Mouse (Mus musculus): ENCODE measurements around the gene Fcnb. TPM values are rescaled to one million over a fixed set of nuclear protein-coding genes. Genes with fewer than 3 reads are reported as not detected.

Gene Fcnb
- total RNA-seq (2021) = not detected

DNA sequence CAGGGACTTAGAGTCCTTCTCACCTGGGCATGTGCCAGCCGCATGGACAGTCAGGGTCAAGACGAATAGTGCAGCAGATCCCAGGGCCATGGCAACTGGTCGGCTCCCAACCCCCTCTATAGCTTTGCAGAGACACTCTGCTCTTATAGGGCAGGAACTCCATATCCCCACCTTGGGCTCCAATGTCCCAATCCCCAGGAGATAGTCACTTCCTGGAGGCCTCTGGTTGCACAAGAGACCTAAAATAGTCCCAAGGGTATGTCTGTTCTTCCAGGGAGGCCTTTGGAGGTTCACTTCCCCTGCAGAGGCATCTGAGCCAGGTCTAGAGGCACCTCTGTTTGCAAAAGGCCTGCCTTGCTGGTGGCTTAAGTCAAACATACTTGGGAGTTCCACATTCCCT, at the start of gene Fcnb:
Gene Fcnb (minus strand): TSS at position 118 of the 400 bp plus-strand sequence.
- no peak for DNase-seq (ENCODE audit: extremely low spot score in 1 of 2, low spot score in 1 of 2)

DNA sequence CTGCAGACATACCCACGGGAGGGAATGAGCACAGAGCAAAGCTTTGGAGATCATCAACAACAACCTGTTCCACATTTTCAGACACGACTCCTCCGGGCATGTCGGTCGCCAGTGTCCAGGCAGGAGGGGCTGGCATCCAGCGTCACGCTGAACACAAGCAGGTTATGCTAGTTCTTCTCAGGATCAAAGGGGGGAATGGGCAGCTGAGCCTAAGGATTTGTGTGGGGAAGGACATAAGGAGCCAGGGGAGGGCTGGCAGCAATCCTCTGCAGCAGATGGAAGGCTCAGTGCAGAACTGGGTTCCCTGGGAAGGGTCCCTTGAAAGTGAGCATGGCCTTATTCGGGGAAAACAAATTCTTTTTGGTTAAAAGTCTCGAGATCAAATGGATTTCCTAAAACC, 49.1 kb upstream of the Fcnb start:
- DNase-seq (ENCODE audit: extremely low spot score in 1 of 2, low spot score in 1 of 2) = no peak

DNA sequence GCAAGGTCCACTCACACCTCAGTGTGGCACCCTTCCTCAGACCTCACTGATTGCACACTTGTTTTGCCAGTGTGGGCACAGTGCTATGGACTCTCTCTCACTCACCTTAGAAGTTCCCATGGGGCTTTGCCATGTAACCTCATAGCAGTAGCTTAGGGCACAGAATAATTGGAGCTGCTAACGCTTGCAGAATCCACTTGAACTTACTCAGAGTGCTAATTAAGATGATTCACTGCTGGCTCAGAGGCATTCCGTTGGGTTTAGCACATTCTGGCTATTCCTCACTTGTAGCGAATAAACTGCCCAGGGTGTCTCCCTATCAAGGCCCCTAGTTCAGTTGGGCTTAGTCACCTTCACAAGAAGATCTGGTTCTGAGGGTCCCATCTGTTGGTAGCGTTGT, 47.4 kb upstream of the Fcnb start:
- no peak for DNase-seq (ENCODE audit: extremely low spot score in 1 of 2, low spot score in 1 of 2)

DNA sequence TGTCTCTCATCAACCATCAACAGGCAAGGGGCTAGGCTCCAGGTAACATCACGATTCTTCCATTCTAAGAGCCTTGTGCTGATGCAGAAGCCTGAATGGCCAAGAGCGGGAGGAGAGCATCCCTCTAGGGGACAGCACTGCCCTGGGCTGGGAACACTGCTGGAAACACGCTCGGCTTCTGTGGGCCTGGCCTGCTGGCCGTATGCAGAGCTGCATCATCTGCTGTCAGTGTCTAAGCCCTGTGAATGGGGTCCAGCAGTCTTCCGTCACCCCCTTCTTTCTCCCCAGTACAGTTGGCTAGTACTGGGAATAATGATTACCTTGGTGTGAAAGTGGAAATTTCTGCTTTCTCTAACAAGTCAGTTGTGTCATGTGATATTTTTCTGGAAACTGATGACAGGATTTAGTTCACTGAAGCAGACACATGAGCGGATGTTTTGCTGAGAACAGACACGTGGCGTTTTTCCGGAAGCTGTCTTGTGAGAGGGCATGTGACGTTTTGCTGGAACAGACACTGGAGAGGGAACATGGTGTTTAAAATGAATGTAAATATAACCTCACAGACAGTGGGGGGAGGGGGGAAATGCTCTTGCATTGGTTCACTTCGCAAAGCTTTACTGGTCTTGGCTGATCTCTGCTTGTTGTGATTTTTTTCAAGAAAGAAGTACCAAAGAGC, 42.2 kb upstream of the Fcnb start:
- DNase-seq (ENCODE audit: extremely low spot score in 1 of 2, low spot score in 1 of 2) = no peak

DNA sequence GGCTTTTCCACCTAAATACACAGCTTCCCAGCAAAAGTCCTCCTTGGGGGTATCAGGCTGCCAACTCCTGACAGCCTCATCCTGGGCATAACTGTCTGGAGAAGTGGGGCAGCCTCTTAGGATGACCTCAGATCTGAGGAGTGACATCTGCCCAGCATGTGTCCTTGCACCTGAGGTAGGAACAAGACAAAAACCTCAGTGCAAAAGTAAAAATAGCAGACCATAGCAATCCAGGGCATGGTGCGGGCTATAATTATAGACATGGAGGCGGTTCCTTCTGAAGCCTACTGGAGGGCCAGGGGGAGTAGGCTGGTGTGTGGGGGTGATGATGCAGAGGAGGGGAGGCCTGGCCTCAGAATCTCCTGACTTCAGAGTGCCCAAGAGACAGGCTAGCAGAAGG, 39.2 kb upstream of the Fcnb start:
- DNase-seq (ENCODE audit: extremely low spot score in 1 of 2, low spot score in 1 of 2) = no peak

DNA sequence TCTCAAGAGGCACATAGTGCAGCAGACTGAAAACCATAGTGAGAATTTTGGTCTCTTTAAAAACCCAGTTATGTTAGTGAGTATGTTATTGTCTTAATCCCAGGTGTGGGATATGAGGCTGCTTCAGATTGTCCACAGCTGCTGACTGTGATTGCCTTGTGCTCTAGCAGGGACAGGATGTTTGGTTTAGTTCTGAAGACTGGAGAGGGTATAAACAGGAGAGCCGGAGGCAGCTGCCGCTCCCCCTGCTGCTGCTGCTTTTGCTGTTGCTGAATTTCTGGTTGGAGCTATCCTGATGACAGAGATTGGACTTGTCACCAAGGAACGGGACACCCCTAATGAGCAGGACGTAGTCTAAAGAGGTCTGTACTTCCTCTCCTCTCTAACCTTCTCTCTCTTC, 36.6 kb upstream of the Fcnb start:
- no peak for DNase-seq (ENCODE audit: extremely low spot score in 1 of 2, low spot score in 1 of 2)

DNA sequence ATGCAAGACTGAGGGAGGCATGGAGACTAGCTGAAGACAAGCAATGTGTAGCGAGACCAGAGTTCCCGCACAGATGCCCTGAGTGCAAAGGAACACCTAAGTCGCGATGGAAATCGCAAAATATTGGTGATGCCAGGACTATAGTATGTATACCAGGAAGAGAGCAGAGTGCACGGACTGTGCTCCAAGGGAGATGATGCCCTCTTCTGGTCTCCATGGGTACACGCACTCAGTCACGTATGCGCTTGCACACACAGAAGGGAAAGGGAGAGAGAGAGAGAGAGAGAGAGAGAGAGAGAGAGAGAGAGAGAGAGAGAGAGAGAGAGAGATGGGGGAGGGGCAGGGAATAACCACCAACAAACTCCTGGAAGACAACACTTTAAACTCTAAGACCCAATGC, 35.7 kb upstream of the Fcnb start:
- no peak for DNase-seq (ENCODE audit: extremely low spot score in 1 of 2, low spot score in 1 of 2)

DNA sequence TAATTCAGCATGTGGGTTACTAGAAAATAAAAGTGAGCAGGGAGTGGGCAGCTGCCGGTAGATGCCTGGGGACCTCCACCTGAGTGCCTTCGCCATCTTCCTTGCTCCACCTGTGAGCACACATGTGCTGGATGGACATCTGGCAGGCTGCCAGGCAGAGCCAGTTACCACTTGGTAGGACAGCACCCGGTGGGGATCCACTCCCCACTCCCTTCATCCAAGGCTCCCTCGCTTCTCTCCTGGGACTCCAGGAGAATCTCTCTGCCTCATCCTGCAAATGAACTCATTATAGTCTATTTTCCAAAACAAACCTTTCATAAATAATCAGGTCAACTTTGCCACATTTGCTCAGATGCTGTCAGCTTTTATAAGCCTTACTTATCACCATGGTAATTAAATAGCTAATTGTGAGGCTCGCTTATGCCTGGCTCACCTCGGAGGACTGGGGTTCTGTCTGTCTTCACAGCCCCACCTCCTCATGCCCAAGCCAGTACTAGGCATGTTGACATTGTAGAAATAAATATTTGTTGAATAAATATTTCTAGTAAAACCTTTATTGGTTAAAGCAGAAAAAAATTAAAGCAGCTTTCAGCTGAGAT, 33.9 kb upstream of the Fcnb start:
- no peak for DNase-seq (ENCODE audit: extremely low spot score in 1 of 2, low spot score in 1 of 2)

DNA sequence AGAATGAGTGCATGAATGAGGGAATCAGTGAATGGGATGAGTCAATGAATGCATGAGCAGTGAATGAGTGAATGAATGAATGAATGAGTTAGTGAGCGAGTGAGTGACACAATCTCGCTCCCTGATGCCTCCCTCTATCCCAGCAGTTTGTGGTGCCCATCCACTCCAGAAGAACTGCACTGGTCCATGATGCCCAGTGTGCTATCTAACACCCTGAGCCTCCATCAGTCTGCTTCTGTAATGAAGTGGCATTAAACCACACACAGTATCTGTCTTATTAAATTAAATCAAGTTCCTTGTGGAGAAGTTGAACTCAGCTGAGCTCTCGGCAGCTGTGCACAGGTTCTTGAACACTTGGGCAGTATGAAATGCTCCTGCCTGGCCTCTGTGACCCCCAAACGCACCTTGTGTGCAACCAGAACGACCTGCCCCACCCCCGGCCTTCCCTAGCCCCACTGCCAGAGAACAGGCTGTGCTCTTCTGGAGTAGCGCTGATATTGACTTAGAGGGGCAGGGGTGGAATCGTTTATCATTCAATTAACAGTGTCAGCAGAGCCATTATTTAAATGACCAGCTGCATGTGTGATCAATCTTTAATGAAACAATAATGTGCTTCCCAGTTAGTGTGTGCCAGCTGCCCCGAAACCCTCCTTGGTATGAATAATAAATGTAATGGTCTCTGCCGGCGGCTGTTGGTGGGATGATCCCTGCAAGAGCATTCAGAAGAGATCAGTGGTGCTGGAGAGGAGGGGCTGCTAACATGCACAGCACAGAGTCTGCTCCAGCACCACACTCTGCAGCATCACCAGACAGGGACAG, 33.0 kb upstream of the Fcnb start:
- DNase-seq (ENCODE audit: extremely low spot score in 1 of 2, low spot score in 1 of 2) = no peak

DNA sequence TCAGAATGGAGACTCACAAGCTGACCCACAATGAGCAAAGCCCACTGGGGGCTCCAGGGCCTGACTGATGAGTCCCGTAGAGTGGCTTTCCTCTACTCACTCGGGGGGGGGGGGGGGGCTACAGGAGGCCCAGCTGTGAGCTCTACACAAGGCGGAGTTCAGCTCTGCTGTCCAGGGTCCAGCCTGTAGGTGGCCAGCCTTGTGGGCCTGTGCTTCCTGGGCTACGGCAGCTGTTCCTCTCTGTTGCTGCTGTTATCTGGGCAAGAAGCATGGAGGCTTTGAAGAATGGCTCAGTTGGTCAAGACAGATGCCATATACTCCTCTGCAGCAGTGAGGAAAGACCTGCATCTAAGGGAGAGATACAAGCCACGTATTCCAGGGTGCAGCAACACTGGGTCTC, 24.1 kb upstream of the Fcnb start:
- DNase-seq (ENCODE audit: extremely low spot score in 1 of 2, low spot score in 1 of 2) = no peak

DNA sequence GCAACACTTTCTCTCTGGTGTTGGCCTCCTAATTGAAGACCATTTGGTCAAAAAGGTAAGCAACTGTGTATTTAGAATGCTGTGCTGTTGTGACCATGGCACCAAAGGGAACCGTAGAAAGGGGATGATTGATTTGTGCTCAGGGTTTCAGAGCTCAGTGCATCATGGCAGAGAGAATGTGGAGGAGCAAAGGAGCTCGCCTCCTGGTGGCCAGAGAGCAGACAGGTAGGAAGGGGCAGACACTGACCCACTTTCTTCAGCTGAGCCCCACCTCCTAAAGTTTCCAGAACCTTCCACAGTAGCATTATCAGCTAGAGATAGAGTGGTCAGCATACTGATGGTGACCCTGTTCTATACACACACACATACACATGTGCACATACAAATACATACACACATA, 21.3 kb upstream of the Fcnb start:
- no peak for DNase-seq (ENCODE audit: extremely low spot score in 1 of 2, low spot score in 1 of 2)

DNA sequence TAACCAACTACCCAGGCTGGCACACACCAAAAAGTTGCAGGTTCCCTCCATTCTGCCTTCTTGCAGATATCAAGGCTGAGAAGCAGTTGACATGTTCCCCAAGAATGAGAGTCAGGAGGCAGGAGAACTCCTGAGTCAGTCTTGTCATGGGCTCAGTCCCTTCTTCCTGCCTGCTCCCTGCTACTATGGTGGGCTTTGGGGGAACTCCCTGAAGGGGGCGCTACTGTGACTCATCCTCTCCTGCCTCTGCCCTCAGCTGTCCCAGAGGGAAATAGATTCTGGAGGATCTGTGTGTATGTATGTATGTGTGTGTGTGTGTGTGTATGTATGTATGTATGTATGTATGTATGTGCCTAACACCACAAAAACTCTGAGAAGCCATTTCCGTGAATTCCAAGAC, 19.0 kb upstream of the Fcnb start:
- no peak for DNase-seq (ENCODE audit: extremely low spot score in 1 of 2, low spot score in 1 of 2)

DNA sequence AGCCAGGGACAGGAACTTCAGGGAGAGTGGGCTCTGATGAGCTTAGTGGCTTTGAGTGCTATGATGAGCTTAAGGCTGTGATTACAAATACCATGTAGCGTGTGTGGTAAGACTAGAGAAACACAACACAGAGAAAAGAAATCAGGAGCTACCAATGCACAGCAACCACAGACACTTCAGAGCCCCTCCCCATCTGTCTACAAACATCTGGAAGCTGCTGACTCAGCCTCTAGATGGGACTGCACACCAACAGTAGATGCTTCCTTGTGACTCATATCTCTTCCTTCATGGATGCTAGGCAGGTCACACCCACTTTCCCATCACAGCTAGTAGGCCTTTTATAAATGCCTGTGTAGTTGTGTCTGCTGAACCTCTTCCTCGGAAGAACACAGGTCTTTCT, 17.2 kb upstream of the Fcnb start:
- DNase-seq (ENCODE audit: extremely low spot score in 1 of 2, low spot score in 1 of 2) = no peak

DNA sequence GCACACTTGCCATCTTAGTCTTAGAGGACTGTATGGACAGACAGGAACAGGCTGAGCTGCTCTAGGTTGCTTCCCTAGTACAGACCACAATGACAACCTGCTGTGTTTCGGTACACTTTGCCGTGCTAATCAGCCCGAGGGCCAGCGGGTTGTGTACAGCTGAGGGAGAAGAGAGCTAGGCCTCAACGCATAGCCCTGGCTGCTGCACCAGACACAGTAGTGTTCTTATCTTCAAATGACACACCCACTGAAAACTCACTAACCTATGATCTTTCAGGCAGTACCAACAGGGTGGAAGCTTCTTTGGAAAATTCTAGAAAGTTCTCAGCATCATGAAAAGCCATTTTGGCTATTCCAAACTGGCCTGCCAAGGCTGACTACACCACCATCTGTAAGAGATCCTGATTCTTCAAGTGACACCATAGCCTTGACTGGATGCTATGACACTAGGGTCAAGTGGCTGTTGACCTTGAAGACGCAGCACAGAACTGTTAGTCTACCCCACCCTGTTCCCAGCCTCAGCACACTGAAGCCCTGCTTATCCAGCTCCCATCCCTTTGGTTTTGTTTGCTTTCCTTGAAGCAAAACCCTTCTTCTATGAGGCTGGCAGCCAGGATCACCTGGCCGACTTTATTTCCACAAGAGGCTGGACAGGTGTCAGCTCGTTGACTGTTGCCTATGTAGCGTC, 16.3 kb upstream of the Fcnb start:
- no peak for DNase-seq (ENCODE audit: extremely low spot score in 1 of 2, low spot score in 1 of 2)

DNA sequence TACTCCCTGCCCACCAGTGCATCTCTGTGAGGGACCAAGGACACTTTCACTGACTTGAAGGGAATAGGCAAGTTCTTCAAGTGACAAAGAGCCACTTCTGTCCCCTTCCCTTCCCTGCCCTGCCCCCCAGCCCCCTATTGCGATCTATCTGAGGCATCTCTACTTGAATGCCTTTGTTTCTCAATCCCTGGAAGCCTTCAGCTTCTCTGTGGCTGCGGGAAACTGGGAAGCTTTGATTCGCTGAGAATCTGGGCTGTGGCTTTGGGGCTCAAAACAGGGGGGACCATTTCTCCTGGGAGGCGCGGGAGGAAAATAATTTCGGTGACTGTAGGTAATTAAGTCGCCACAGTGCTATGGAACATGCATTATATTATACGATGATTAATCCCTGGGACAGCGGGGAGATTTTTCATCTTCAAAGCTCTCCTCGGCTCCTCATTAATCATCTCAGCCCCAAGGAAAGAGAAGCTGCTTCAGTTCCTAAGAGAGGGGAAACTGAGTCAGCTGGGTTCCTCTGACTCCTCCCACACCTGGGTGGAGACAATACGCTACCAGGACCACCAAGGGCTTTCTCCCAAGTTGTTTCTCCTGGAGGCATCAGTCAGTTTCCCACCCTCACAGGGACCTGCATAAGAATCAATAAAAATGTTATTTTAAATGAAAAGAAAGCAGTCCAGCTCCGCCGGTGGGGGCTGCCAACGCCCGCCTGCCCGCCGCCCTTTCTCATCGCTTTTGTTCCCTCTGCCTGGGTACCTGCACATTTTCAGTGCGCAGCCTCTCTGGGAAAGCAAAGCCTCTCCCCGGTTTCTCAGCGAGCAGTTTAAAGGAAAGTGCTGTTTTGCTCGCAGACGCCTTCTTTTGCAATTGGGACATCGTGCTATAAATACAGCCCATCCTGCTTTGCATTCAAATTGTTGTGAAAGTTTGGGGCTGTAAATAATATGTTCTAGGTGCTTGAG, 14.1 kb upstream of the Fcnb start:
- no peak for DNase-seq (ENCODE audit: extremely low spot score in 1 of 2, low spot score in 1 of 2)

DNA sequence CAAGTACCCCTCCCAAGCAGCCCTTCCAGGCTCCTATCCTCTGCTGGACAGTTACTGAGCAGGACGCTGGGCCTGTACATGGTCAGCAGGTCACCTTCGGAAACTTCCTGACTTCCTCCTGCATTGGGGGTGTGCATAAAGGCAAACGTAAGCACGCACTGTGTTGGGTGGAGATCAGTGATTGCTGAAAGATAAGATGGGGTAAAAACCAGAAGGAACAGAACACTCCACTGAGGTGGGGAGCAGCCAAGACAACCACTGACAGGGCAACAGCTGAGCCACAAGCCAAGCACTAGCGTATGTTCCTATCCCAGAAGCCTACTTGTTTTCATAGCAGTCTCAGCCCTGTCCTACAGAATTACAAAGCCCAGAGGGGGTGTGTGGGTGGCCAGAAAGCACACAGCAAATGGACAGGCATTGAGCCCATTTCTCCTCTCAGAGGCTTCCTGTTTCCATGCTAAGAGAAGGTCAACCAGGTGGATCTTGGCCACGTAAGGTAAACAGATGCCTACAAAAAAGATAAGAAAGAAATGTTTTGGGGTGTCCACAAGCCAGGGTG, 12.1 kb upstream of the Fcnb start:
- DNase-seq (ENCODE audit: extremely low spot score in 1 of 2, low spot score in 1 of 2) = no peak

DNA sequence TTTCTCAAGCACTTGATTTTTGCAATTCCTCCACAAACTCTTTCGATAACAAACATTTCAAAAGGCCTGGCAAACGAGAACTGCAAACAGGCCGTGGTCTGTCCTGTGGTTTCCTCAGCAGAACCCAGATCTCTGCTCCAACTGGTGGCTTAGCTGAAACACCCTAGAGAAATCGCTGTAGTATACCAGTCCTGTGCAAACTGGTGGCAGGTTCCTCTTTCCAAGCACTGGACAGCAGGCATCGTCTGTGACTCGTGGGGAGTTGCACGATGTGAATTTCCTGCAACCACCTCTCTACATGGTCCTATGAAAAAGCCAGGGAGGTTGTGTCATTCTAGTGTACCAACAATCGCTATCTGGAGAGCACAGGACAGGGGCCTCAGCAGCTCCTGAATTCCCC, 7.4 kb upstream of the Fcnb start:
- DNase-seq (ENCODE audit: extremely low spot score in 1 of 2, low spot score in 1 of 2) = no peak

DNA sequence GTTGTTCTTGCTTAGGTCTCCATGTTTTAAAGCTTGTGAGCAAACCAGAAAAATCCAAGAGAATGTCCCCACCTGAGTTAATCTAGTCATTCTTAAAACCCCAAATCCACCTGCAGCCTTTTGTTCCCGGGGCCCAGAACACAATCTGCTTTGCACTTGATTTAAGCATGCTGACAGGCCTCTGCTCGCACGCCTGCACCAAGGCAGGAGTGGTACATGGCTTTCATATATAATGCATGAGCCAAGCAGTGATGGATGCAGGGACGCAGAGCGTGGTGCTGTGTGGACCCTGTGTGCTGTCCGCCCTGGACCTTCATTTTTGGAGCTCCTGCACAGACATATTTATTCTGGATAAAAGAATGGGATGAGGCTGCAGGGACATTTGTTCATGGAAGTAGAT, 6.4 kb upstream of the Fcnb start:
- no peak for DNase-seq (ENCODE audit: extremely low spot score in 1 of 2, low spot score in 1 of 2)

DNA sequence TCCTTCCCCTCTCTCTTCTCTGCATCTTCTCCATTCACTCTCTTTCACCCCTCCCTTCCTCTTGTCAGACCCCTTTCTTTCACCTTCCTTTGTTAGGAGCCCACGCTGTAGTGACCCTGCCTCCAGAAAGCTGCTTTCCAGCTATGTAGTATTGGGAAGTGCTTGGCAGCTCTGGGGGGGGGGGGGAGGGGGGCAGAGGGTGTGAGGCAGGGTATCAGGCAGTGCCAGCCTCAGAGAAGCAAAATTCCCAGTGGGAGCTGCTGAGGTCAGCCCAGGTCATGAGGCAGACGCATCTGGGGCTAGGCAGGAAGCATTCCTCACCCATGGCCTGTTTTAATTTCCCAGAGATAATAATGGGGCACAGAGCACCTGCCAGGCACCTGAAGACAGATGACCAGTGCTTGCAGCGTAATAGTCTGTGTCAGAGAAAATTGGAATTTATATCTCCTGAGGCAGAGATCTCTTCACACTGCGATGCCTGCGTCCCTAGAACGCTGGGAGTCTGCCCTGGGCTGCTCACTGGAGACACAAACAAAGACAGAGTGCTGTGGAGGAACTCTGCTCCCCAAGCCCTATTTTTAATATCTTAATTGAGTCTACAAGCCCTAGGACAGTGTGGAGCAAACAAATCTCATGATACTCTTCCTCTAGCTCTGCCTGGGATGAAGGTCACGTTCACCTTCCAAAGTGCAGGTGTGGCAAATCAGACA, 5.8 kb upstream of the Fcnb start:
- no peak for DNase-seq (ENCODE audit: extremely low spot score in 1 of 2, low spot score in 1 of 2)
